Mouse (Mus musculus) kidney, postnatal 0 days (tissue): ENCODE measurements around the gene Tmem115. TPM values are rescaled to one million over a fixed set of nuclear protein-coding genes. Genes with fewer than 3 reads are reported as not detected.

ENCODE experiments used
- ATAC-seq: fragments of 200-750 bp; cut with Nextera tagmentation; replicated peaks from 2 replicates; pipeline ENCODE4 v1.8.0; 2017; ENCODE audit warnings: low read depth, moderate number of reproducible peaks, moderate TSS enrichment, moderate library complexity; ENCODE audit not compliant: low FRiP score
- DNase-seq: peaks from one replicate; pipeline ENCODE4 v3.0.0-alpha.2; 2016; ENCODE audit warnings: low spot score
- H3K27ac ChIP-seq: fragments of 300-500 bp; sonication (generic); 2 replicates; pipeline ENCODE4 v1.5.1; 2014; ENCODE audit warnings: mild to moderate bottlenecking
- H3K27me3 ChIP-seq: fragments of 300-500 bp; sonication (generic); 2 replicates; pipeline ENCODE4 v1.6.1; 2014; ENCODE audit warnings: low read length, mixed read lengths; ENCODE audit not compliant: insufficient read depth
- H3K36me3 ChIP-seq: fragments of 300-500 bp; sonication (generic); 2 replicates; pipeline ENCODE4 v1.6.1; 2014; ENCODE audit warnings: low read length, mixed read lengths; ENCODE audit not compliant: insufficient read depth
- H3K4me1 ChIP-seq: fragments of 300-500 bp; sonication (generic); replicated peaks from 2 replicates; pipeline ENCODE4 v1.6.1; 2014; ENCODE audit warnings: antibody characterized with exemption, low read length, mixed read lengths; ENCODE audit not compliant: insufficient read depth
- H3K4me2 ChIP-seq: fragments of 300-500 bp; sonication (generic); 2 replicates; pipeline ENCODE4 v1.6.1; 2014; ENCODE audit warnings: mild to moderate bottlenecking, low read length, moderate library complexity, mixed read lengths
- H3K4me3 ChIP-seq: fragments of 300-500 bp; sonication (generic); replicated peaks from 2 replicates; pipeline ENCODE4 v1.5.1; 2014; ENCODE audit warnings: low read depth, low read length
- H3K9ac ChIP-seq: fragments of 300-500 bp; sonication (generic); 2 replicates; pipeline ENCODE4 v1.6.1; 2014; ENCODE audit warnings: low read depth, low read length
- H3K9me3 ChIP-seq: fragments of 300-500 bp; sonication (generic); replicated peaks from 2 replicates; pipeline ENCODE4 v1.6.1; 2016; ENCODE audit warnings: low read length, inconsistent platforms, mixed read lengths
- CTCF ChIP-seq: IDR thresholded peaks from 2 replicates; pipeline ENCODE4 v1.5.1; 2016; ENCODE audit warnings: antibody characterized with exemption, low read depth, mild to moderate bottlenecking, moderate library complexity
- WGBS: fragments of 180-500 bp; shearing (Covaris S2); extraction: QIAGEN DNeasy Blood & Tissue Kit; methylation state at CpG from one replicate; pipeline ENCODE4 v1.1.7; 2014; 5-methylcytosine and 5-hydroxymethylcytosine counted together
- polyA plus RNA-seq: library from polyadenylated mRNA; unstranded; fragments of >200 nt; fragmentation: Nextera tagmentation; extraction: Ambion mirVana; gene quantifications from 2 replicates; pipeline ENCODE4 v1.2.1, GENCODE M21; 2015

Tmem115 gene
- polyA plus RNA-seq, 1 experiment from 2014 or later, result 54.7 TPM

GRCm38 (mm10) chr9:107551117-107551889, 17.6 kb downstream of the Tmem115 start, which contains the start of gene Rassf1:
TSS of gene Rassf1 (plus strand) at chr9:107551555.
- H3K4me1 ChIP-seq, result peaks cover 52% of the 10 kb centered on the region
- peak within 1 kb of the TSS; percentile 76 for H3K27ac ChIP-seq
- peak within 1 kb of the TSS; percentile 75 for H3K4me2 ChIP-seq
- H3K9me3 ChIP-seq, result no peaks in the 10 kb centered on the region
- ATAC-seq (0 out of 2 replicates have a peak, but pooled peaks have one; percentile 6), DNase-seq (peak; percentile 85)
- no peak for TF ChIP-seq CTCF
- H3K36me3 ChIP-seq, result no peaks in the 10 kb centered on the region
- no peaks in the 10 kb centered on the region for H3K27me3 ChIP-seq
- 1% methylated on average over 63 of the region's 63 CpGs for WGBS
- H3K4me3 ChIP-seq, result peak within 1 kb of the TSS; percentile 41
- peak within 1 kb of the TSS; percentile 68 for H3K9ac ChIP-seq

- Histone ChIP-seq H3K4me3 (peak overlapping the region; percentile 41), H3K4me2 (peak overlapping the region; percentile 75), H3K9me3 (no peaks in the 10 kb centered on the region), H3K36me3 (no peaks in the 10 kb centered on the region), H3K4me1 (peaks cover 54% of the 10 kb centered on the region), H3K27ac (peak overlapping the region; percentile 76), H3K9ac (peak overlapping the region; percentile 68), H3K27me3 (no peaks in the 10 kb centered on the region)
- DNase-seq (peak; percentile 66), ATAC-seq (no peak)
- WGBS, result 14% methylated on average over 8 of the region's 8 CpGs
- no peak for TF ChIP-seq CTCF
Observed at GRCm38 (mm10) chr9:107551890-107552355, 18.2 kb downstream of the Tmem115 start.

- peak overlapping the region; percentile 75 for H3K4me2 ChIP-seq
- DNase-seq (no peak), ATAC-seq (no peak)
- peaks cover 49% of the 10 kb centered on the region for H3K4me1 ChIP-seq
- peak overlapping the region; percentile 97 for H3K27ac ChIP-seq
- no peaks in the 10 kb centered on the region for H3K27me3 ChIP-seq
- H3K9ac ChIP-seq, result no peak overlapping the region; the same call in 1 of the 2 replicates
- TF ChIP-seq CTCF, result no peak
- no peaks in the 10 kb centered on the region for H3K9me3 ChIP-seq
- 65% methylated on average over 5 of the region's 5 CpGs for WGBS
- peak overlapping the region; percentile 38; the same call in 1 of the 2 replicates for H3K4me3 ChIP-seq
- H3K36me3 ChIP-seq, result peaks cover 6% of the 10 kb centered on the region
Observed at GRCm38 (mm10) chr9:107552690-107553393, 19.1 kb downstream of the Tmem115 start.

- no peaks in the 10 kb centered on the region for H3K9me3 ChIP-seq
- peaks cover 15% of the 10 kb centered on the region for H3K36me3 ChIP-seq
- no peak for TF ChIP-seq CTCF
- peak; percentile 88 for DNase-seq
- H3K27me3 ChIP-seq, result no peaks in the 10 kb centered on the region
- WGBS, result 2% methylated on average over 37 of the region's 37 CpGs
- H3K4me2 ChIP-seq, result peak overlapping the region; percentile 75
- peak overlapping the region; percentile 59 for H3K9ac ChIP-seq
- peak; percentile 45 for ATAC-seq
- H3K27ac ChIP-seq, result peak overlapping the region; percentile 97
- peaks cover 49% of the 10 kb centered on the region for H3K4me1 ChIP-seq
- H3K4me3 ChIP-seq, result peak overlapping the region; percentile 38
Observed at GRCm38 (mm10) chr9:107553541-107554318, 20.0 kb downstream of the Tmem115 start.

GRCm38 (mm10) chr9:107554319-107554825, 20.6 kb downstream of the Tmem115 start:
- Histone ChIP-seq H3K4me2 (peak overlapping the region; percentile 83), H3K27me3 (no peaks in the 10 kb centered on the region), H3K9me3 (no peaks in the 10 kb centered on the region), H3K27ac (peak overlapping the region; percentile 97), H3K9ac (peak overlapping the region; percentile 79), H3K36me3 (peaks cover 21% of the 10 kb centered on the region), H3K4me3 (peak overlapping the region; percentile 70), H3K4me1 (peaks cover 49% of the 10 kb centered on the region)
- DNase-seq, result peak; percentile 98
- TF ChIP-seq CTCF, result peak; percentile 39; the same call in 1 of the 2 replicates
- WGBS, result under 1% methylated on average over 53 of the region's 53 CpGs
- peak; percentile 87 for ATAC-seq
